Mouse (Mus musculus) fat pad, adult 2 months (tissue): ENCODE measurements around the gene Ssu72.
"Not testable (repeated sequence)": the region's sequence is repeated elsewhere in the genome, so short reads cannot be mapped to it uniquely, and the experiment has no call there.

Experiments used
- DNase-seq: peaks from one replicate; pipeline ENCODE4 v3.0.0-alpha.2; 2011; ENCODE audit warnings: low read depth, low spot score; ENCODE audit errors: extremely low read depth

Gene Ssu72

GRCm38 (mm10) chr4:155696261-155697255 is 8.0 kb upstream of the Ssu72 start:
- DNase-seq: peak; percentile 34

GRCm38 (mm10) chr4:155700425-155700824 is 4.2 kb upstream of the Ssu72 start:
- DNase-seq: no peak

GRCm38 (mm10) chr4:155703425-155703929 is 1.1 kb upstream of the Ssu72 start:
- no peak for DNase-seq

DNA sequence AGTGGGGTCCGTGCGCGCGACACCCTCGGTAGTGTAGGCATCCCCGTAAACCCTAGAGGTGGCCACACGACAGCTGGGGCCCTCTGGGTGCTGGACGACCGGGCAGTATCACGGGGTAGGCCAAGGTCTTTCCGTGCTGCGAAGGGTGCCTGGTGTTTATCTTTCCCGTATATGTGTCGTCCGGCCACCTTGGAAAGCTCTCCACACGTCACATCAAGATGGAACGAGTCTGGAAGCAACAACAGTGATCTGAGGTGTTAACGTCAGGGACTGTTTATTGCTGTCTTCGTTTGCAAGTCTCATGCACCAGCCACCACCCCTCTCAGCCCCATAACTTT is 961 bp downstream of the Ssu72 start:
- no peak for DNase-seq

DNA sequence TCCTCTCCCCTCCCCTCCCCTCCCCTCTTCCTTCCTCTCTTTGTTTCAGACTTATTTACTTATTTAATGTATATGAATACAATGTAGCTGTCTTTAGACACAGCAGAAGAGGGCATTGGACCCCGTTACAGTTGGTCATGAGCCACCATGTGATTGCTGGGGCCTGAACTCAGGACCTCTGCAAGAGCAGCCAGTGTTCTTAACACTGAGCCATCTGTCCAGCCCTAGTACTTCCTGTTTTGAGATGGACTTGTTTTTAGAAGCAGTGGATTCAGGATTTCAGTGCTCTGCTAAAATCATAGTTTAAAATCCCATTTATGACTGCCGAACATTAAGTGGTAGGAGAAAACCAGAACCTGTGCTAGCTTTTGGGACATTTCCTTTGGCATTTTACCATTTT is 4.0 kb downstream of the Ssu72 start:
- DNase-seq: no peak

- no peak for DNase-seq
These were observed 4.4 kb downstream of the Ssu72 start for GRCm38 (mm10) chr4:155708988-155709387.

GRCm38 (mm10) chr4:155710521-155711252 is 6.1 kb downstream of the Ssu72 start:
- no peak for DNase-seq

- no peak for DNase-seq
These were observed 17.1 kb downstream of the Ssu72 start for GRCm38 (mm10) chr4:155721668-155722083.

- DNase-seq: no peak
These were observed 23.4 kb downstream of the Ssu72 start for GRCm38 (mm10) chr4:155727993-155728392.

DNA sequence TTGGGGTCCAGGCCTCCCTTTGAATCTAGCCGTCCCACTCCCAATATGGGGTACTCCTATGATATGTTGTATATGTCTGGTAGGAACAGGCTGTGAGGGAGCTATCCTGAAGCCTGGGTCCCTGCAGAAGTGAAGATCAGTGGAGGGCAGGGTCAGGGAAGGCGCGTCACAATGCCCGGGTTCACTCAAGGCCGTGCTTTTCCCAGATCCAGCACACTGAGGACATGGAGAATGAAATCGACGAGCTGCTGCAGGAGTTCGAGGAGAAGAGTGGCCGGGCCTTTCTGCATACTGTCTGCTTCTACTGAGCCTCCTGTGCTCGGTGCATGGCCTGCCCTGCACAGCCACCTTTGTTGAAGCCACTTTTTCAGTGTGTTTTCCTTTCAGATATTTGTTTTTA is 28.7 kb downstream of the Ssu72 start:
- DNase-seq: no peak

DNA sequence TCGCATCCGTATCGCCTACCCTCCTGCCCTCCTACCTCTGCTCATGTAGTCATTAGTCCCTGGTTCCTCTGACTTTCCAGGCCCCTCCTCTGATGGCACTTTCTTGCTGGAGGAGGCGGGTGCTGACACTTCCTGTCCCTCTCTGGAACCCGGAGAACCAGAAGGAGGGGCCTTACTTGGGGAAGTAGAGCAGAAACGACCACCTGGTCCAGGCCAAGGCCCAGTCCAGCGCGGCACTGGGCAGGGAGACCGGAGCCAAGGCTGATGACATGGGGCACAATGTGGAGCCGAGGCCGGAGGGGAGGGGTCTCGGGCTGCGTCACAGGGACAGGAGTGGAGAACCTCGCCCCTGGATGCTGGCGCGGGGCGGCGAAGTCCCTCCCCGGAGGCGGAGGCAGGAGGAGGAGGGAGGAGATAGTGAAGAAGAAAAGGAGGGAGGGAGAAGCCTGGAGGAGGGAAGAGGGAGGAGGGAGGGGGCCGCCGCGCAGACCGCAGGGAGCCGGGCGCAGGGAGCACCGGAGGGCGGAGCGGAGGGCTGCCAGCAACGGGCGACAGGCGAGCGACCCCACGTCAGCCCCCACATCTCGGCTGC is 29.8 kb downstream of the Ssu72 start, which contains the start of gene Tmem240:
Gene Tmem240 (plus strand): TSS at position 451 of the 592 bp plus-strand sequence.
- DNase-seq: no peak

DNA sequence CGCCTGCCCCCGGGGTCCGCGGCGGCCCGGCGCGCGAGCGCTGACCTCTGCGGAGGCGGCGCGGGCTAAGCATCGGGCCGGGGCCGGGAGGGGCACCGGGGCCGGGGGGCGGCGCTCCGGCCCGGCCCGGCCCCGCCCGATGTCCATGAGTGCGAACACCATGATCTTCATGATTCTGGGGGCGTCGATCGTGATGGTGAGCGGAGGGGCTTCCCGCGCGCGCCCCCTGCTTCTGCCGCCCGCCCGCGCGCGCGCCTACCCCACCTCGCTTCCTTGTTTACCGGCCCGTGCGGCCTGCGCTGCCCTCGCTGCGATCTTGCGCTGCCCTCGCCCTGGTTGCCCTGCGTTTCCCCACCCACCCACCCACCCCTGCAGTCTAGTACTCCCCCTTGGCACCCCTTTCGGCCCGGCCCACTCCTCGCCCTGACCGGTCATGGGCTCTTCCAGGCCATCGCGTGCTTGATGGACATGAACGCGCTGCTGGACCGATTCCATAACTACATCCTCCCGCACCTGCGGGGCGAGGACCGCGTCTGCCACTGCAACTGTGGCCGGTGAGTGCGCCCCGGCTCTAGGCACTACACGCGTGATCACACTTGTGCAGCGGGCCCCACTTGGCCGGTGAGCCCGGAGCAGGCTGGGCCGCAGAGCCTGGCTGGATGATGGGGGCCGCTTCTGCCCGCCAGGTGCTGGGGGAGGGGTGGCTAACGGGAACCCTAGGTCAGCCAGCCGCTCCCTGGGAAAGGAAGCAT is 30.5 kb downstream of the Ssu72 start:
- DNase-seq: no peak

GRCm38 (mm10) chr4:155735788-155736187 is 31.2 kb downstream of the Ssu72 start:
- DNase-seq: no peak

DNA sequence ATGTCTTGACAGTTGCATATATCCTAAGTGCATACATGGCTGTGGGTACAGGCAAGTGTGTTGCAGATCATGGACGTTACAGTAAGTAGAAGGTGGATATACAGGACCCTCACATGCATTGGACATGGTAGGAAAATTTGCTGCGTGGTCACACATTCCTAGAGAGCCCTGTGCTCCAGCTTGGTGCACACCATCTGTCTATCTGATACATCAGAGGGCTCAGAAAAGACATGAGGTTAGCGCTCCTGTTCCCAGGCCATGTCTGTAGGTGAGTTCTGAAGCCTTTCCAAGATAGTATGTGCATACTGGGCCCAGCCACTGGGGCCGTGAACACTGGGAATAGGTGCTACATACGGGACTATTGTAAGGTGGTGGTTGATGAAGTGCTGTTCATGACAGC is 31.8 kb downstream of the Ssu72 start:
- no peak for DNase-seq

DNA sequence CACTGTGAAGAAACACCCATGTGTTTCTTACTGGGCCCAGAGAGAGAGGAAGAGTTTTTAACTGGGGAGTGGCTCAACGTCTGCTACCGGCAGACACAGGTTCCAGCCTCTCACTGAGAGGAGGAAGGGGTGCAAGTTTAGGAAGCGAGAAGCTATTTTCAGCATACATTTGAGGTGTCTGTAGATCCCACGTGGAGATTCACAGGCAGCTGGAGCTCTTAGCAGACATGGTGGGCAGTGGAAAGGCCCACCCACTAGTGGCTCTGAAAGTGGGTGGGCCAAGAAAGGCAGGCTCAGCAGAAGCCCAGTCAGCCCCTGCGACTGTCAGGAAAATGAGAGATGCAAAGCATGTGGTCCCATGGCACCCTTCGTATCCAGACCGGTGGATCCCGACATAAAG is 33.7 kb downstream of the Ssu72 start:
- DNase-seq: no peak

DNA sequence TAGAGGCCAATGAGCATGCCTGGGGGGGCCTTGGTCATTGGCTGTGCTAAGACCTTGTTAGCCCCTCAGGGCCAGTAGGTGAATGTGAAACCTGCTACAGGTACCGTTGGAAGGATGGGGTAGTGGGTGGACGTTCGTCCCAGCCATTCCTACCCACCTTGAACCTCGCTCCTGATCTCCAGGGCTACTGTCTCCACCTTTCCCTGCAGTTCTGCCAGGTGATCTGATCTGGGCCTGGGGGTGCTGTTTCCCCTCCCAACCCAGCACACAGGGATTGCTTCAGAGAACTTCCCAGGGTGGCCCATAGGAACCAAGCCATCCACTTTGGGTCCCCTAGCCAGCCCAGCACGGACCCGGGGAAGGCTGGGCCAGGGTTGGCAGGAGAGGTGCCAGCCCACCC is 34.6 kb downstream of the Ssu72 start:
- DNase-seq: no peak

GRCm38 (mm10) chr4:155739741-155740636 is 35.4 kb downstream of the Ssu72 start:
- no peak for DNase-seq

- DNase-seq: not testable (repeated sequence)
These were observed 36.1 kb downstream of the Ssu72 start for GRCm38 (mm10) chr4:155740681-155741080.

GRCm38 (mm10) chr4:155742684-155743083 is 38.1 kb downstream of the Ssu72 start:
- DNase-seq: no peak

DNA sequence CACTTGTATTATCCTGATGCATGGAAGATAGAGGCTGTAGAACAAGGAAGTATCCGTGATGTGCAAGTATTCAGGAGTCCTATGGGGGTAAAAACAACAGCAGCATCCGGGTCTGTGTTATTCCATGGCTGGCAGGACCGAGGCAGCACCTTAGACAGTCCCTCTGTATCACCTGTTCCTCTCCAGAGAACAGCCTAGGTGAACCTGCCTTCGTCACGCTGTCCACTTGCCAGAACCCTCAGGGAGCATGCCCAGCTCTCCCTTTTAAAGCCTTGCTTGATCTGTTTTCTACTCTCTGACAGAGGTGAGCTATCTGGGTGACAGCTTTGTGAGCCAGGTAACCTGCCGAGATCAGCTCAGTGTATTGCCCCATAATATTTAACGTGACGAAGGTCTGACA is 39.9 kb downstream of the Ssu72 start:
- DNase-seq: no peak
